26 mouse cellular contexts compared by ENCODE assay signal in genomic region chr6:92817661-92818060, GRCm38 (mm10). TPM values are rescaled to one million over a fixed set of nuclear protein-coding genes. Genes with fewer than 3 reads are reported as not detected.
DNase-seq lines count a peak whose midpoint lies in the region; ATAC-seq lines count a peak whose summit lies in the region.
"Had no signal": no experiment of that assay in that cellular context is flagged by ENCODE, and none has a peak within 500 bp of the region (broad histone marks: within the 10 kb centered on the region; RNA-seq: fewer than 3 reads in every experiment).

No protein-coding gene starts in this region.

- H3K9ac ChIP-seq in midbrain, embryonic 11.5 days (ENCODE audit: low read length) = no peak overlapping the region
- H3K9ac ChIP-seq in midbrain, embryonic 13.5 days (replicated peaks) = no peak overlapping the region
- H3K9ac ChIP-seq: embryonic facial prominence, embryonic 12.5 days; forebrain, embryonic 13.5 days; forebrain, embryonic 15.5 days had no signal

- H3K4me1 ChIP-seq in midbrain, embryonic 11.5 days (ENCODE audit: control insufficient read depth, insufficient read depth, low read length) = peaks cover 6% of the 10 kb centered on the region; the same call in 1 of the 2 replicates
- peaks cover 28% of the 10 kb centered on the region for H3K4me1 ChIP-seq in midbrain, embryonic 13.5 days (replicated peaks)

- peak; percentile 8 for DNase-seq in heart, adult 11 months
- no peak for DNase-seq in heart, adult 18-20 months
- peak; percentile 85 for DNase-seq in midbrain, embryonic 11.5 days (ENCODE audit: low spot score, missing footprints)
- peak; percentile 43 for DNase-seq in Muller cell, postnatal 12 days (ENCODE audit: inconsistent ontology term)
- peak; percentile 88 for DNase-seq in retina, postnatal 1 day
- DNase-seq in ovary, postnatal 10 days (ENCODE audit: low spot score) = no peak
- DNase-seq: adrenal gland, adult 2 months; adrenal gland, postnatal 10 days; adrenal gland, postnatal 25 days; B cell, adult 2 months; cerebellum, adult 11-12 months; cerebellum, adult 2 months; cerebellum, adult 9-10 months; cerebellum, postnatal 10 days; cerebellum, postnatal 25 days had no signal

- no peaks in the 10 kb centered on the region for H3K27me3 ChIP-seq in midbrain, embryonic 11.5 days (ENCODE audit: control insufficient read depth, insufficient read depth, low read length)
- peaks cover 30% of the 10 kb centered on the region for H3K27me3 ChIP-seq in midbrain, embryonic 13.5 days
- H3K27me3 ChIP-seq: CH12.LX; embryonic facial prominence, embryonic 12.5 days; forebrain, embryonic 15.5 days had no signal

- H3K4me2 ChIP-seq in midbrain, embryonic 11.5 days = no peak overlapping the region
- no peak overlapping the region for H3K4me2 ChIP-seq in midbrain, embryonic 13.5 days (replicated peaks)
- H3K4me2 ChIP-seq: embryonic facial prominence, embryonic 12.5 days; forebrain, embryonic 13.5 days; forebrain, embryonic 15.5 days had no signal

- H3K27ac ChIP-seq in midbrain, embryonic 11.5 days (ENCODE audit: low read depth, low read length) = no peak overlapping the region
- H3K27ac ChIP-seq in midbrain, embryonic 13.5 days = no peak overlapping the region
- H3K27ac ChIP-seq: embryonic facial prominence, embryonic 10.5 days; embryonic facial prominence, embryonic 12.5 days; forebrain, embryonic 13.5 days; forebrain, embryonic 15.5 days had no signal

- ATAC-seq in midbrain, embryonic 11.5 days (ENCODE audit: low FRiP score) = no peak
- no peak for ATAC-seq in midbrain, embryonic 13.5 days
- ATAC-seq: CD4-positive, CD25-positive, alpha-beta regulatory T cell, adult 4 months; forebrain, embryonic 13.5 days; forebrain, embryonic 15.5 days had no signal

- WGBS in midbrain, embryonic 11.5 days = 19% methylated on average over 8 of the region's 8 CpGs
- WGBS in midbrain, embryonic 13.5 days = 9% methylated on average over 8 of the region's 8 CpGs

- no peak overlapping the region for H3K4me3 ChIP-seq in midbrain, embryonic 11.5 days (ENCODE audit: low read depth, low read length)
- H3K4me3 ChIP-seq in midbrain, embryonic 13.5 days (replicated peaks) = no peak overlapping the region
- H3K4me3 ChIP-seq: embryonic facial prominence, embryonic 10.5 days; embryonic facial prominence, embryonic 12.5 days; forebrain, embryonic 13.5 days; forebrain, embryonic 15.5 days had no signal

- no peaks in the 10 kb centered on the region for H3K36me3 ChIP-seq in midbrain, embryonic 11.5 days (ENCODE audit: control insufficient read depth, insufficient read depth, low read length)
- no peaks in the 10 kb centered on the region for H3K36me3 ChIP-seq in midbrain, embryonic 13.5 days
- H3K36me3 ChIP-seq: embryonic facial prominence, embryonic 10.5 days; forebrain, embryonic 15.5 days; G1E had no signal

- no peaks in the 10 kb centered on the region for H3K9me3 ChIP-seq in midbrain, embryonic 11.5 days (ENCODE audit: control insufficient read depth, low read length)
- H3K9me3 ChIP-seq in midbrain, embryonic 13.5 days = no peaks in the 10 kb centered on the region
- H3K9me3 ChIP-seq: embryonic facial prominence, embryonic 10.5 days; embryonic facial prominence, embryonic 12.5 days; forebrain, embryonic 13.5 days; forebrain, embryonic 15.5 days had no signal

RNA-seq across cellular contexts. Expression of gene A730049H05Rik, which starts 1.4 kb away (rescaled TPM):
- not detected for total RNA-seq in heart, adult 18-20 months (2021)
- 0.12 and 0.43 TPM in 2 replicates for polyA plus RNA-seq in midbrain, embryonic 11.5 days (2014; fragmentation: Nextera tagmentation; extraction: Ambion mirVana)
- polyA plus RNA-seq in midbrain, embryonic 13.5 days (2015; fragmentation: Nextera tagmentation; extraction: Ambion mirVana) = 0.40 and 0.52 TPM in 2 replicates
- total RNA-seq: CH12.LX had no signal
- polyA plus RNA-seq: CD4-positive, CD25-positive, alpha-beta regulatory T cell, adult 4 months; G1E had no signal

RNA-seq across cellular contexts. Expression of gene Gm15737, which starts 51.5 kb away (rescaled TPM):
- total RNA-seq in heart, adult 18-20 months (2021) = under 1 TPM; 0.10 to 0.28 TPM
- not detected in 2 replicates for polyA plus RNA-seq in midbrain, embryonic 11.5 days (2014; fragmentation: Nextera tagmentation; extraction: Ambion mirVana)
- polyA plus RNA-seq in midbrain, embryonic 13.5 days (2015; fragmentation: Nextera tagmentation; extraction: Ambion mirVana) = not detected in 2 replicates
- total RNA-seq: adrenal gland, postnatal 10 days; adrenal gland, postnatal 25 days; CH12.LX had no signal
- polyA plus RNA-seq: brain, embryonic 14.5 days; CD4-positive, CD25-positive, alpha-beta regulatory T cell, adult 4 months; cerebellum, adult 2 months; cortical plate, adult 2 months; embryonic facial prominence, embryonic 10.5 days; forebrain, embryonic 11.5 days; forebrain, embryonic 13.5 days; forebrain, embryonic 15.5 days; G1E had no signal

Comparison
In these comparisons a context has a peak if more than half of its experiments do, and no peak if none do; other contexts are left out.
1. DNase-seq: peak in heart, adult 11 months (single experiment), midbrain, embryonic 11.5 days (single experiment), Muller cell, postnatal 12 days (single experiment) and retina, postnatal 1 day (single experiment); none in heart, adult 18-20 months (0 of 2) and ovary, postnatal 10 days (single experiment).